Mouse (Mus musculus): ENCODE data around the gene Fkbpl. TPM values are rescaled to one million over a fixed set of nuclear protein-coding genes. Genes with fewer than 3 reads are reported as not detected.
A peak's percentile ranks its signal among the peaks of the same experiment; 100 is the strongest.

Gene Fkbpl
- total and polyA plus RNA-seq, 3 experiments: 6.4 to 7.0 TPM; not detected in 1

GRCm38 (mm10) chr17:34603375-34604060, 41.0 kb upstream of the Fkbpl start, which contains the start of gene Rnf5:
TSS of gene Rnf5 (minus strand) at chr17:34603690.
- Histone ChIP-seq H3K79me2 (ENCODE audit: control insufficient read depth, insufficient read depth, low read length, poor library complexity) (peaks cover 46% of the 10 kb centered on the region), H3K4me3 (ENCODE audit: control insufficient read depth in 1 of 2, insufficient read depth in 1 of 2, low read depth in 2 of 2, low read length in 2 of 2) (peak within 1 kb of the TSS; percentile 95 to 99), H3K4me1 (ENCODE audit: control insufficient read depth in 1 of 2, insufficient read depth in 2 of 2, low read length in 2 of 2) (peaks cover 4 to 22% of the 10 kb centered on the region in 2 experiments; a peak in 3 of 4 replicates), H3K36me3 (ENCODE audit: control insufficient read depth in 1 of 2, insufficient read depth in 2 of 2, low read length in 2 of 2) (peaks cover 0 to 10% of the 10 kb centered on the region in 2 experiments; a peak in 2 of 4 replicates), H3K27ac (ENCODE audit: control insufficient read depth, low read depth, low read length) (peak within 1 kb of the TSS; percentile 87), H3K27me3 (ENCODE audit: control insufficient read depth in 1 of 2, insufficient read depth in 2 of 2, low read length in 2 of 2) (no peaks in the 10 kb centered on the region), H3K9ac (ENCODE audit: control insufficient read depth, low read depth, low read length, poor library complexity, severe bottlenecking) (peak within 1 kb of the TSS; percentile 98), H3K9me3 (replicated peaks; ENCODE audit: insufficient read depth, low read length) (no peaks in the 10 kb centered on the region)
- peak; percentile 100 for DNase-seq (ENCODE audit: low read depth, low spot score)
- TF ChIP-seq GATA1 (IDR thresholded peaks at IDR 0.05; ENCODE audit: low read depth, low read length): 0 out of 2 replicates have a peak, but pooled peaks have one; percentile 37
- no peak for TF ChIP-seq RCOR1 (IDR thresholded peaks at IDR 0.05; ENCODE audit: low read depth, low read length)
- TF ChIP-seq MAZ (IDR thresholded peaks at IDR 0.05; ENCODE audit: low read depth, low read length): peak; percentile 92
- TF ChIP-seq USF1 (IDR thresholded peaks at IDR 0.05; ENCODE audit: low read depth, low read length): no peak
- peak; percentile 84 for TF ChIP-seq HCFC1 (IDR thresholded peaks at IDR 0.05; ENCODE audit: low read depth, low read length)
- peak; percentile 81 for TF ChIP-seq ELF1 (IDR thresholded peaks at IDR 0.05; ENCODE audit: low read depth, low read length)
- TF ChIP-seq MAFK (IDR thresholded peaks at IDR 0.05; ENCODE audit: borderline replicate concordance, low read depth, low read length): no peak
- TF ChIP-seq TBP (IDR thresholded peaks at IDR 0.05; ENCODE audit: low read depth, low read length): 0 out of 2 replicates have a peak, but pooled peaks have one; percentile 28
- peak; percentile 67; the same call in 1 of the 2 replicates for TF ChIP-seq MAX (IDR thresholded peaks at IDR 0.05; ENCODE audit: low read length)
- peak; percentile 93 for TF ChIP-seq CHD2 (IDR thresholded peaks at IDR 0.05; ENCODE audit: low read length)
- peak; percentile 77 for TF ChIP-seq NRF1 (IDR thresholded peaks at IDR 0.05; ENCODE audit: insufficient read depth, low read depth, low read length, poor library complexity, severe bottlenecking)
- no peak for TF ChIP-seq USF2 (IDR thresholded peaks at IDR 0.05; ENCODE audit: borderline replicate concordance in 1 of 2, insufficient read depth in 1 of 2, low read depth in 1 of 2, low read length in 2 of 2)
- TF ChIP-seq E2F4 (IDR thresholded peaks at IDR 0.05; ENCODE audit: borderline replicate concordance, low read depth, low read length): no peak
- TF ChIP-seq TAL1 (IDR thresholded peaks at IDR 0.05; ENCODE audit: low read length): no peak
- TF ChIP-seq UBTF (IDR thresholded peaks at IDR 0.05; ENCODE audit: borderline replicate concordance, insufficient read depth, low read depth, low read length): no peak
- no peak for TF ChIP-seq ZC3H11A (IDR thresholded peaks at IDR 0.05; ENCODE audit: low read depth, low read length)
- 0 out of 2 replicates have a peak, but pooled peaks have one; percentile 34 for TF ChIP-seq TCF12 (IDR thresholded peaks at IDR 0.05; ENCODE audit: low read depth, low read length)
- TF ChIP-seq POLR2AphosphoS2 (IDR thresholded peaks at IDR 0.05; ENCODE audit: low read length): no peak
- TF ChIP-seq CTCF (IDR thresholded peaks at IDR 0.05 in 2 of 3, conservative IDR thresholded peaks at IDR 0.05 in 1 of 3; ENCODE audit: control insufficient read depth in 1 of 3, insufficient read depth in 1 of 3, low read depth in 2 of 3, low read length in 3 of 3, poor library complexity in 1 of 3, severe bottlenecking in 1 of 3): no peak
- TF ChIP-seq RAD21 (IDR thresholded peaks at IDR 0.05; ENCODE audit: low read depth, low read length): no peak
- peak; percentile 73 for TF ChIP-seq MYC (IDR thresholded peaks at IDR 0.05; ENCODE audit: low read depth, low read length)
- no peak for TF ChIP-seq ZKSCAN1 (IDR thresholded peaks at IDR 0.05; ENCODE audit: low read depth, low read length)
- no peak for TF ChIP-seq CHD1 (IDR thresholded peaks at IDR 0.05; ENCODE audit: low read depth, low read length)
- peak; percentile 88 for TF ChIP-seq SIN3A (IDR thresholded peaks at IDR 0.05; ENCODE audit: low read length)
- peak; percentile 69 for TF ChIP-seq KAT2A (conservative IDR thresholded peaks at IDR 0.05; ENCODE audit: low read depth, low read length)
- no peak for TF ChIP-seq MEF2A (IDR thresholded peaks at IDR 0.05; ENCODE audit: extremely low read depth, insufficient replicate concordance, low read depth, low read length, poor library complexity, severe bottlenecking)
- TF ChIP-seq EP300 (IDR thresholded peaks at IDR 0.05; ENCODE audit: low read depth in 1 of 2, low read length in 2 of 2): no peak
- peak in 1 of 2 experiments; percentile 65; a peak in 2 of 4 replicates for TF ChIP-seq POLR2A (IDR thresholded peaks at IDR 0.05; ENCODE audit: control insufficient read depth in 1 of 2, insufficient read depth in 1 of 2, low read depth in 1 of 2, low read length in 2 of 2, poor library complexity in 1 of 2)
- TF ChIP-seq MYB (IDR thresholded peaks at IDR 0.05; ENCODE audit: low read depth, low read length): no peak
- TF ChIP-seq POLR2AphosphoS5 (IDR thresholded peaks at IDR 0.05; ENCODE audit: borderline replicate concordance, low read depth, low read length): no peak
- TF ChIP-seq ZNF384 (IDR thresholded peaks at IDR 0.05; ENCODE audit: low read depth, low read length): peak; percentile 96
- peak; percentile 30; the same call in 1 of the 2 replicates for TF ChIP-seq ETS1 (IDR thresholded peaks at IDR 0.05; ENCODE audit: low read depth, low read length)
- no peak for TF ChIP-seq ZMIZ1 (IDR thresholded peaks at IDR 0.05; ENCODE audit: low read depth, low read length)
- no peak for TF ChIP-seq BHLHE40 (IDR thresholded peaks at IDR 0.05; ENCODE audit: borderline replicate concordance, low read depth, low read length)
- TF ChIP-seq SMC3 (IDR thresholded peaks at IDR 0.05; ENCODE audit: low read depth, low read length): no peak
- no peak; the same call in 1 of the 2 replicates for TF ChIP-seq NELFE (IDR thresholded peaks at IDR 0.05; ENCODE audit: low read depth, low read length)
